Mouse (Mus musculus) adrenal gland, adult 8-10 months (tissue): Measurements from ENCODE around the gene Col13a1. TPM values are rescaled to one million over a fixed set of nuclear protein-coding genes. Genes with fewer than 3 reads are reported as not detected.
A peak's percentile ranks its signal among the peaks of the same experiment; 100 is the strongest.

Experiments
- DNase-seq: peaks from one replicate; pipeline ENCODE4 v3.0.0; 2022
- total RNA-seq, 4 experiments: library from RNA; stranded (reverse); gene quantifications; 2 replicates each; pipeline ENCODE4 v1.2.4; 2022

Col13a1 gene
- total RNA-seq, 4 experiments from 2014 or later = 7.9 to 12.3 (median 10.3) TPM

DNA sequence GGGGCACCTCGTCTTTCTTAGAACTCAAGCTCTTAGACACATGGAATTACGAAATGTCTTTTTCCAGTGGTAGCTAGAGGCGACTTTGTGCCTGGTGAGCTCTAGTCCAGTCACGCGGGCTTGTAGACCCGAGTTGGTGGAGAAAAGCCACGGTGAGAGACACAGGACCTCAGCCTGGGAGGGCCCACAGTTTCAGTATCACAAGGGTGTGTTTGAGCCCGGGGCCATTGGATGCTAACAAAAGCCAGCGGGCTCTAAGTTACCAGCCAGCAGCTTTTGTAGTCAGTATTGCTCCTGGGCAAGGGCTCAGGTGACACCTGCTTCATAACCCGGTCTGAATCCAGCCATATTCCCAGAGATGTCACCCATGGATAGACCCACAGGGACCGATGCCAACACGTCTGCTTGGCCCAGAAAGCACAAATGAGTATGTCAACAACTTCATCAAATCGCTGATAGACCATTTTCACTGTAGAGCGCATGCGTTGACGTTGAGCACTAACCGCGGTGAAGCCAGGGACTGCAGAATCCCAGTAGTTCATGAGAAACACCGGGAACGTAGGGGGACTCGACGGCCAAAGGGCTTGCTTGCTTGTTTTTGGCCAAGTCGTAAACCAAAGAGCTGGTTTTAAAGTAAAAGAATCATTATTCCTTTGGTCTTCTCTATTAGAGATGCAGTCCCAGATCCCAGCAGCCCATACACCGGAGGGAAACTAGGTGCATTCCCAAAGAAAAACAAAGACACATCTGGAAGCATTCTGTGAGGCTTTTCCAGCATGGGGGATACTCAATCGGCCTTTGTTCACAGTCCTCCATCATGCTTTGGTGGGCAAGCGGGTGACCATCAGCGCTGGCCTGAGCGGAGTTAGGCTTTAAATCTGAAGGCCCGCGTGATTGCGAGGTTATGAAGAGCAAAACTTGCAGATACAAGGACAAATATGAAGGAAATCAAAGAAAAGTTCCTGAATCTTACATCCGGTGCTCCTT, 150.7 kb downstream of the Col13a1 start:
- DNase-seq = no peak

DNA sequence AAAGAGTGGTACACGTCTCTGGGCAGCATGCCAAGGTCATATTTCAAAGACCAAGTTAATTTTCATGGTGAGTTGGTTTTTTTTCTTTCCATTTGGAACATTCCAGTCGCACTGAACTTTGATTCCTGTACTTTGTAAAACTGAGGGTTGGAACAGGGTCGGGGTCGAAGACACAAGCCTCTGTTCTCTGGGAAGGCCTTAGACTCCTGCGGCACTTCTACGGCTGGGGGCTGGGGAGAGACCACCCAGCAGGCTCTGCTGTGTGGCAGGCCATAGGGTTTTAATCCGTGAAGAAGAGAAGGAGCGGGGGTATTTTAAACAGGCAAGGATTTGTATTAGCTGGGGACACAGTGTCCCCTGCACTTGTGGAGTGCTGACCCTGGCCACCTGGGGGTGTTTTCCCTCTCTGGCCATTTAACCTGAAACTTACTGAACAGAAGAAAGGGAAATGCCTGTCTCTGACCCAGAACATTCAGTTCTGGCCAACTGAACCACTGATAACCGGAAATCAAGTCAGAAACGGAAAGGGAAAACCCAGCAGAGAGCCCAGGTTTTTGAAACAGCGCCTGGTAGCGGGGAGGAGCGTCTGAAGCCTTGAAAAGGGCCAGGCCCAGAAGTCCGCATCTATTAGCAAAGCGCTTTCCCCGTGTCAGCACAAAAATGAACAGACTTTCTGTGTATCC, 152.0 kb downstream of the Col13a1 start:
- DNase-seq = peak; percentile 24

DNA sequence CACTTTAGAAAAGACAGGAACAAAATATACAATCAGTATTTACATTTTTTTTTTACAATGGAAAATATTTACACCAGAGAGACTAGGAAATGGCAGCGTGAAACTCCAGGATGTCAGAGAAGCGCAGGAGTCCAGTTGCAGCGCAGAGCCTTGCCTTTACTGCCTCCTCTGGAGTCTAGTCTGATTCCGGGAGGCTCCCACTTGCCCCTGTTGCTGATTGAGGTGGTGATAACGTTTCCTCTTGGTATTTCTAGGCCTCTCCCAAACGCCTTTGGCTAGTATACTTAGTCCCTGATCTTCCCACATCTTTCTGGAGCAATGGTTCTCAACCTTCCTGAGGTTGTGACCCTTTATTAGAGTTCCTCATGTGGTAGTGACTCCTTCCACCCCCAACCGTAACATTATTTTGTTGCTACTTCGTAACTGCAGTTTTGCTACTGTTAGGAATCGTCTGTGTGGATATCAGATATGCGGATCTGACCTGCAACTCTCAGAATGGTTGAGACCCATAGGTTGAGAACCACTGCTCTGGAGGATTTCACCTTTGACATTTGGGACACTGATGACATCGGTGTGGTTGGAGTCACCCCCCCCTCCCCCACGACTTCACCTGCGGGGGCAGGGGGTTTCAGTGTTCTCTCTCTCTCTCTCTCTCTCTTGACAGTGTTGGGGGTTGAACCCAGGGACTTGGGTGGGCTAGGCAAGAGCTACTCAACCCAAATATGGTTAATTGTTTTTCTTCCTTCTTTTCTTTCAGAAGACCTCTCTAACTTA, 152.7 kb downstream of the Col13a1 start:
- DNase-seq = no peak

DNA sequence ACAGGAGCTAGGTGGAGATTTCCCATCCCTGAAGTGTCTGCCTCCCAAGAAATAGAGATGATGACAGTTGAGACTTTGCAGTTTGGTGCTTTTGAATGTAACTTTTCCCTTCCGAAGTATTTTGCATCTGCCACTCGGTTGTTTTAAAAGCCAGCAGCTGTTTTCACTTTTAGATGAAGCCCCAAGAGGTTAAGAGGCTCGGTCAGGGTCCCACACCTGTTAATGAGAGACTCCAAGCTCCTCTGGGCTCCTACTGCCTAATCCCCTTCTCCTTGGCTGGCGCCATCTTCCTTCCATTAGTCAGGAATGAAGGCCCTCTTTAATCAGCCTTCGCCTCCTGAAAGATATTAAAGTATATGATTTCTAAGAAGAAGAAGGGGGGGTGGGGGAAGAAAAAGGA, 153.4 kb downstream of the Col13a1 start:
- DNase-seq = no peak

DNA sequence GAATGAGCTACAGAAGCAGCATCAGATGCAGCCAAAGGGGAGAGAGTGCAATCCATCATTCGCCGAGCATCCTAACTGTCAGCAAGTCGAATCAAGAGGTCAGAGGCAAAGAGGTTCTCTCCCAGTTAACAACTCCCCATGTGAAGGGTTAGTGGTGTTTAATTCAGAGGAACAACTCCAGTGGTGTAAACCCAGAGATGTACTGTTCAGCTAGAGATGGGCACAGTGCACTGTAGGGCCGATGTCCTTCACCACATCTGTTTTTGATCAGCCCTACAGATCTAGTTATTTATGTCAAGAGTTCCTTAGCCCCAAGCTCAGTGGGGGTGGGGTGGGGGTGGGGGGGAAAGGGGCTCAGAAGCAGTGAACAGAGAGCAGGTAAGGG, 155.2 kb downstream of the Col13a1 start:
- DNase-seq = no peak

DNA sequence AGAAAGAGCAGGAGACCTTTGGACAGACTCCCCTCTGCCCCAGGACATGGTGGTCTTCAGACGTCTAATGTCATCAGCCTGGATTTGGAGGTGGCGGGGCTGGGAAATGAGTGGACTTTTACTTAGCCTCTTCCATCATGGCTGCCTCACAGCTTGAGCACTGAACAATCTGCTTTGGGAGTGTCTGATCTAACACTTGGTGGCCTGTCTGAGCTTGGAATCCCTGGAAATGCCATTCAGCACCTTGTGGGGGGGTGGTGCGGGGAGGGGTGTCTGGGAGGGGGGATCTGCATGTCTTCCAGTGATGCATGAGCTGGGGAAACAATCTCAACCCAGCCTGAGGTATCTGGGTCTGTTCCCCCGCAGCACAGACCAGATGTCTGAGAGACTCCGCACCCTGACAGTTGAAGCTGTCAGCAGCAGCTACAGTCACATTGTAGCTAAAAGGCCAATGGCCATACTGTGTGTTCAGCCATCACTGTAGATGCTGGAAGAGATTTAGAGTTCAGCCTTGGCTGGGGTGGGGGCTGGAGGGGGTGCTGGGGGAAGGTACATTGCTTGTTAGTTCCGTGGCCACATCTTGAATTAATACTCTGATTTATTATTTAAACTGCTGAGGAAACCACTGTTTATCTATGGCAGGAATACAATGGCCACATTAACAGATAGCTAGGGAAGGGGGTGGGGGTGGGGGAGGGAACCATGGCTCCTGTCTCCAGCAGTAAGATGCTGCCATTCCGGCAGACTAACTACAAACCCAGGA, 155.8 kb downstream of the Col13a1 start:
- no peak for DNase-seq

DNA sequence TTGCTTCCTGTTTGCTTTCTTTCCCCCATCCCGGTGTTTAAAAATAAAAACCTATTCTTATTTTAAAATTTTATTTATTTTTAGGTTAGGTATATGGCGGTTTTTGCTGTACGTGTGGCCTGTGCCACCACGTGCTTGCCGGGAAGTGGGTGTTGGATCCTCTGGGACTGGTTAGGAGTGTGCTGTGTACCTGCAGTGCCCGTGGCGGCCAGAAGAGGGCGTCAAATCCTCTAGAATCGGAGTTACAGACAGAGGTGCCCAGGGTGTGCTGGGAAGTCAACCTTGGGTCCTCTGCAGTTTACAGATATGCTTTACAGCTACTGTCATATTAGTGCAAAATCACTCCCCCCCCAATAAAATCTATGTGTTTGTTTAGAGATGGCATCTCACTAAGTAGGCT, 158.9 kb downstream of the Col13a1 start:
- no peak for DNase-seq

DNA sequence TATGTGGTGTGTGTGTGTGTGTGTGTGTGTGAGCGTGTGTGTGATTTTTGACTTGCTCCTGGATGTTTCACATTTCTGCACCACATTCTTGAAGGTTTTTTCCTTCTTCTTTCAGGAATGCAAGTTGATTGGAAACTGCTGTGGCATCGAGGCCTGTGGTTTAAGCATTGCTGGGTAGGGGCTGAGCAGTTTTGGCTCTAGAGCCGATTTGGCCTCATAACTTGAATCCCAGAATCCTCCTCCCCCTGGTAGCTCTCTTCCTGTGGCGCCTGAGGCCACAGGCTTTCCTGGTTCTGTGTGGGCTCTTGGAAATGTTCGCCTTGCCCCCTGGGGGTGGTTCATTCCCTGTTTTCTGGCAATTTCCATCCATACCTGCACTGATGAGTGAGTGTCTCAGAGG, 166.9 kb downstream of the Col13a1 start:
- DNase-seq = no peak

DNA sequence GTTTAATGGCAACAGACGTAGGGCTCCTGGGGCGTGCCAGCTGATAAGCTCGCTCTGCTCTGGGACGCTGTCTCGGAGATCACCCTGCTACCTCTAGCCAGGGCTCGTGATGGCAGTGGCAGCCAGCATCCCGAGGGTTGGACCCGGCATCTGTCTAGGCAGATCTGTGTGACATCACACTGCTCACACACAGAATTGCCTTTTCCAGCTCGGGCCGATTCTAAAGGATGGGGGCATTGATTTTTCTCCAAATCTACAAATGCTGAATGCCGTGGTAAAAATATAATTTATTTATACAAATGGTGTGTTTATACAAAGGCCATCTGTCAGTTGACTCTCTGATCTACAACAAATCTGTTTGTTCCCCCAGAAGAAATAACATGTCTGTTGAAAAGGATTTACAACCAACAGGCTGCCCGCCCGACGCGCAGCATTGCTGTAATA, 180.8 kb downstream of the Col13a1 start:
- DNase-seq = no peak

DNA sequence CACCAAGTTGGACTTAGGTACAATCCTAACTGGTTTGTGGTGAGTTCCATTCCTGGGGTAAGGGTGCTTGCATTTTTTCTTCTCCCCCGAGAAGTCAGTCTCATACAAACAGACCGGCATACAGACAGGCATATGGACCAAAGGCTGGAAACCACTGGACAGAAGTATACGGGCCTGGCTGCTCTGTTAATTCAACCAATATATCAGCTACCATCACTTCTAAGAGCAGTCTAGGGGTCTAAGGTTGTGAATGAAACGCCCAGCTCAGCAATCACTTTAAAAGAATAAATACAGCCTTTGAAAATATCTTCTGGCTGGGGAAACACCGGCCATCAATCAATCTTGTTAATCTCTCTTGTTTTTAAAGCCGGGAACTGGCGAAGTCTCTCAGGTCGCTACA, 183.4 kb downstream of the Col13a1 start:
- no peak for DNase-seq

DNA sequence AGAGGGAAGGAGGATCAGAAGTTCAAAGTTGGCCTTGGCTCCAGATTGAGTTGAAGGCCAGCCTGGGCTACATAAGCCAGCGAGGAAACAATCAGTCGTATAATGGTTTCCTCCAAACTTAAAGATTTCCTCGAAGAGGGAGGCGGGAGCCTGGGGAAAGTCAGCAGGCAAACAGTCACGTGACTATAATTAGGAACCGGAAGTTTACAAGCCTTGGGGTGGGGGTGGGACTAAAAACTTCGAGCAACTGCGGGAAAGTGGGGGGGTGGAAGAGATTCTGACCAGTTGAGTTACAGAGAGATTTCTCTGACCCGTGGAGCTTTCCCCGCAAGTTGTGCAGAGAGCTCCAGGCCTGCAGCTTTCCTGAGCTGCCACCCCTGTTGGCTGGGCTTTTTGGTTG, 183.9 kb downstream of the Col13a1 start:
- DNase-seq = no peak

DNA sequence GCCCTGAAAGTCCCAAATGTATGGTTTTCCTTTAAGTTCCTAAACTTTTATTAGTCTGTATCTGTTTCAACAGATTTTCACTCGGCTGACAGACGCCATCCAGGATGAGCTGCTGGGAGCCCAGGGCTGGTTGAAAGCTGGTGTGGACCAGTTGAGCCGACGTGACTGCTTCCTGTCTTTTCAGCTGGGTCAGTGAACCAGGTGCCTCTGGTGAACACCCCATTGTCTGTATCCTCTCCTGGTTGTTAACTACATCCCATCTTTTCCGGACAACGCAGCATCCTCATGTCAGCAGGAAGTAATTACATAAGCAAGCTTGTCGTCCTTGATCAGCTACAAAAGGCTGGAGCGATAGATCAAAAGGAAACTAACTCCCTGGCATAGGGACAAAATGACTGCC, 185.9 kb downstream of the Col13a1 start:
- no peak for DNase-seq

DNA sequence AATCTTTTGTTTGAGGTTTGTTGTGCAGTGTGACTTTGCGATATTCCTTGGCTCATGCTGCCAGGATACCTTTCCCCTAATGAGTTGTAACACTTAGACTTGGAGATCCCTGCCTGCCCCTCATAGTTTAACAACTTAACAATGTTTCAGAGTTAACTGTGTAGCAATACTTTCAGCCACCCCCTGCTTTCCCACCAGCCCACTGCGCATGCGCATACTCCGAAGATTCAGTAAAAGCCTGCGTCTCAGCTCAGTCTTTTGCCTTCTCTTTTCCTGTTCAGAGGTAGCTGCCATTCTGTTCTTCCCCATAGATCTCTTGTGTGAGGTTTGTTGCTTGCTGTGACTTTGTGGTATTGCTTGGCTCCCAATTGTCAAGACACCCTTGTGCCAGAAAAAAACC, 190.4 kb downstream of the Col13a1 start:
- DNase-seq = no peak

Other genes with a start within 250 kb of the Col13a1 start
- 10 to 100 TPM in 2 of 4 experiments, 1 to 10 TPM in 2; 8.5 to 14.8 (median 9.9) TPM for gene H2afy2, start 195.0 kb downstream of the Col13a1 start, total RNA-seq
- gene Neurog3, start 154.0 kb upstream of the Col13a1 start, total RNA-seq = not detected
- 10 to 100 TPM in 2 of 4 experiments, 1 to 10 TPM in 2; 5.6 to 11.7 (median 8.7) TPM for gene Fam241b, start 164.8 kb upstream of the Col13a1 start, total RNA-seq